Mouse (Mus musculus) kidney, embryonic 15.5 days (tissue): ENCODE results near the gene Gpr149. TPM values are rescaled to one million over a fixed set of nuclear protein-coding genes. Genes with fewer than 3 reads are reported as not detected.
A peak's percentile ranks its signal among the peaks of the same experiment; 100 is the strongest.

Experiments used
- ATAC-seq: fragments of 200-750 bp; cut with Nextera tagmentation; replicated peaks from 2 replicates; pipeline ENCODE4 v1.8.0; 2017; ENCODE audit warnings: moderate TSS enrichment; ENCODE audit not compliant: low FRiP score
- H3K27ac ChIP-seq: fragments of 300-500 bp; sonication (generic); 2 replicates; pipeline ENCODE4 v1.5.1; 2015; ENCODE audit warnings: mild to moderate bottlenecking, inconsistent platforms
- H3K27me3 ChIP-seq: fragments of 300-500 bp; sonication (generic); 2 replicates; pipeline ENCODE4 v1.6.1; 2015; ENCODE audit warnings: inconsistent platforms
- H3K36me3 ChIP-seq: fragments of 300-500 bp; sonication (generic); 2 replicates; pipeline ENCODE4 v1.6.1; 2015; ENCODE audit warnings: inconsistent platforms
- H3K4me1 ChIP-seq: fragments of 300-500 bp; sonication (generic); 2 replicates; pipeline ENCODE4 v1.6.1; 2015; ENCODE audit warnings: inconsistent platforms
- H3K4me2 ChIP-seq: fragments of 300-500 bp; sonication (generic); 2 replicates; pipeline ENCODE4 v1.6.1; 2015; ENCODE audit warnings: moderate library complexity, mild to moderate bottlenecking, inconsistent platforms
- H3K4me3 ChIP-seq: fragments of 300-500 bp; sonication (generic); replicated peaks from 2 replicates; pipeline ENCODE4 v1.5.1; 2015; ENCODE audit warnings: mild to moderate bottlenecking, inconsistent platforms
- H3K9ac ChIP-seq: fragments of 300-500 bp; sonication (generic); 2 replicates; pipeline ENCODE4 v1.6.1; 2015; ENCODE audit warnings: mild to moderate bottlenecking, inconsistent platforms
- H3K9me3 ChIP-seq: fragments of 300-500 bp; sonication (generic); replicated peaks from 2 replicates; pipeline ENCODE4 v1.6.1; 2016; ENCODE audit warnings: inconsistent platforms
- WGBS: fragments of 180-500 bp; shearing (Covaris S2); methylation state at CpG from one replicate; pipeline ENCODE4 v1.1.7; 2015; ENCODE audit warnings: mixed read lengths; 5-methylcytosine and 5-hydroxymethylcytosine counted together
- polyA plus RNA-seq: library from polyadenylated mRNA; unstranded; fragments of >200 nt; fragmentation: Nextera tagmentation; extraction: Ambion mirVana; gene quantifications from 2 replicates; pipeline ENCODE4 v1.2.1, GENCODE M21; 2015

The Gpr149 gene
- polyA plus RNA-seq, 1 experiment from 2014 or later: not detected

GRCm38 (mm10) chr3:62506488-62507205, 98.3 kb downstream of the Gpr149 start, which contains the start of gene Dhx36:
TSS of gene Dhx36 (minus strand) at chr3:62507004.
- no peaks in the 10 kb centered on the region for H3K27me3 ChIP-seq
- H3K9me3 ChIP-seq: no peaks in the 10 kb centered on the region
- peak; percentile 99 for ATAC-seq
- peak within 1 kb of the TSS; percentile 62 for H3K4me2 ChIP-seq
- H3K9ac ChIP-seq: peak within 1 kb of the TSS; percentile 92
- peak within 1 kb of the TSS; percentile 94 for H3K4me3 ChIP-seq
- under 1% methylated on average over 66 of the region's 66 CpGs for WGBS
- peak within 1 kb of the TSS; percentile 96 for H3K27ac ChIP-seq
- peaks cover 5% of the 10 kb centered on the region for H3K36me3 ChIP-seq
- peaks cover 9% of the 10 kb centered on the region for H3K4me1 ChIP-seq

GRCm38 (mm10) chr3:62505166-62505900, 99.6 kb downstream of the Gpr149 start:
- H3K27me3 ChIP-seq: no peaks in the 10 kb centered on the region
- 63% methylated on average over 5 of the region's 5 CpGs for WGBS
- H3K36me3 ChIP-seq: peaks cover 18% of the 10 kb centered on the region
- peak overlapping the region; percentile 62 for H3K4me2 ChIP-seq
- peaks cover 9% of the 10 kb centered on the region for H3K4me1 ChIP-seq
- peak overlapping the region; percentile 92; the same call in 1 of the 2 replicates for H3K9ac ChIP-seq
- H3K27ac ChIP-seq: no peak overlapping the region
- ATAC-seq: no peak
- peak overlapping the region; percentile 94 for H3K4me3 ChIP-seq
- H3K9me3 ChIP-seq: no peaks in the 10 kb centered on the region

DNA sequence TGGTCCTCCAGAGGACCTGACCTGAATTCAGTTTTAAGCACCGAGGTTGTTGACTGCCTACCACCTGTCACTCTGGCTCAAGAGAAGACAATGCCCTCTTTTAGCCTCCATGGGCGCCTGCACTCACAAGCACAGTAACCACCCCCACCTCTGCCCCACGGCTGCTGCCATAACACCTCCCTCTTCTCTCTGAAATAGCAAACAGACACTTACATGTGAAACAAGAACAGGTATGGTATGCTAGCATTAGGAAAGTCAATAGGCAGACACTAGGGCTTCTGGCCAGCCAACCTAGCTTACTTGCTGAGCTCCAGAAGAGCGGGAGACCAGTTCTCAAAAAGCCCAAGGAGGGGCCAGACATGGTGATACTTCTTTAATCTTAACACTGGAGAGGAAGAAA, 105.6 kb downstream of the Gpr149 start:
- no peaks in the 10 kb centered on the region for H3K9me3 ChIP-seq
- peaks cover 57% of the 10 kb centered on the region for H3K36me3 ChIP-seq
- no peak overlapping the region for H3K4me3 ChIP-seq
- no peak overlapping the region for H3K27ac ChIP-seq
- 84% methylated on average over 4 of the region's 4 CpGs for WGBS
- H3K27me3 ChIP-seq: no peaks in the 10 kb centered on the region
- ATAC-seq: no peak
- H3K4me2 ChIP-seq: no peak overlapping the region
- H3K9ac ChIP-seq: no peak overlapping the region
- H3K4me1 ChIP-seq: no peaks in the 10 kb centered on the region

- Histone ChIP-seq H3K4me2 (no peak overlapping the region), H3K36me3 (peaks cover 74% of the 10 kb centered on the region), H3K4me1 (no peaks in the 10 kb centered on the region), H3K27ac (no peak overlapping the region), H3K4me3 (no peak overlapping the region), H3K27me3 (no peaks in the 10 kb centered on the region), H3K9me3 (no peaks in the 10 kb centered on the region), H3K9ac (no peak overlapping the region)
- ATAC-seq: no peak
- 90% methylated on average over 6 of the region's 6 CpGs for WGBS
Measured at GRCm38 (mm10) chr3:62492568-62492967, 112.4 kb downstream of the Gpr149 start.

GRCm38 (mm10) chr3:62484340-62484739, 120.6 kb downstream of the Gpr149 start:
- no peak overlapping the region for H3K9ac ChIP-seq
- 95% methylated on average over 2 of the region's 2 CpGs for WGBS
- H3K36me3 ChIP-seq: peaks cover 57% of the 10 kb centered on the region
- H3K9me3 ChIP-seq: no peaks in the 10 kb centered on the region
- H3K4me2 ChIP-seq: no peak overlapping the region
- H3K4me3 ChIP-seq: no peak overlapping the region
- ATAC-seq: no peak
- no peaks in the 10 kb centered on the region for H3K27me3 ChIP-seq
- no peak overlapping the region for H3K27ac ChIP-seq
- H3K4me1 ChIP-seq: no peaks in the 10 kb centered on the region

Other genes with a start within 250 kb of the Gpr149 start
- 30.2 TPM in 2 replicates for gene Dhx36, start 98.1 kb downstream of the Gpr149 start, polyA plus RNA-seq